Mouse (Mus musculus): Measurements from ENCODE around the gene Abhd12b.

The Abhd12b gene

DNA sequence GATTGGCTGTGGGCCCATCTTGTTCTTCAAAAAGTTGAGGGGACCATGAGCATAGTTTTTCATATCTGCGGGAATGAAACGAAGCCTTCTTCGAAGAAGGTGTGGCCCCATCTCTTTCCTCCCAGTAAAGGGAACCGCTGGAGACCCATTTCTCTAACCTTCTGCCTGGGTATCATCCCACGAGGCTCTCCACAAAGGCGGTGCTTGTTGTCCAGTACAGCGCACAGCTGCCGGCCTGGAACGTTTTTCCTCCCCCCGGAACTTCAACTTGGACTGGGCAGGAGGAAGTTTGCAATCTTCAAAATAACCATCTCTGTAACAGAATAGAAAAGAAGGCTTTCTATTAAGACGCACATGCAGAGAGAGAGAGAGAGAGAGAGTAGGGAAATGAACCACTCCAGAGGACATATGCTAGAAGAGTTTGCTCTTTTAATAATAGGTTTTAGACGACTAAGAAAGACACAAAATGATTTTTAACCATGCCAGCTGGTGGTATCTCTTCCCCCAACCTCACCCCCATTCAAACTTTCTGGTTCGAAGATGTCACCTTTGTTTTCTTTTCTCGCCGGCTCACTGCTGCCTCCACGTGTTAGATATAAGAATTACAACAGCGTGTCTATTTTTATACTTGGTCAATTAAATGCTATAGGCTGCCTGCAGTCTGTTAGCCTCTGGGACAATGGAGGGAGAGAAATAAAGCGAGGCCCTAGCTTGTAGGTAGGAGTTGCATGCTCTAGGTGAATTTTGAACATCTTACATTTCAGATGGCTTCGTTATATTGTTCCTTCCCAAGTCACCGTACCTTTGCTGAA lies 9.1 kb upstream of the Abhd12b start:
- Histone ChIP-seq H3K9me3 (ENCODE audit: low read length) (no peaks in the 10 kb centered on the region), H3K4me1 (replicated peaks; ENCODE audit: low read depth, low read length) (peaks cover 29% of the 10 kb centered on the region), H3K36me3 (ENCODE audit: insufficient read depth, low read length) (no peaks in the 10 kb centered on the region), H3K4me3 (replicated peaks; ENCODE audit: low read length) (no peak overlapping the region), H3K27me3 (ENCODE audit: insufficient read depth, low read length) (peaks cover 2% of the 10 kb centered on the region)
- TF ChIP-seq CTCF (conservative IDR thresholded peaks at IDR 0.05; ENCODE audit: low read length) (peak; percentile 99), POU5F1 (IDR thresholded peaks at IDR 0.05; ENCODE audit: borderline replicate concordance, low read length) (no peak), NANOG (IDR thresholded peaks at IDR 0.05; ENCODE audit: borderline replicate concordance, low read length) (no peak)

DNA sequence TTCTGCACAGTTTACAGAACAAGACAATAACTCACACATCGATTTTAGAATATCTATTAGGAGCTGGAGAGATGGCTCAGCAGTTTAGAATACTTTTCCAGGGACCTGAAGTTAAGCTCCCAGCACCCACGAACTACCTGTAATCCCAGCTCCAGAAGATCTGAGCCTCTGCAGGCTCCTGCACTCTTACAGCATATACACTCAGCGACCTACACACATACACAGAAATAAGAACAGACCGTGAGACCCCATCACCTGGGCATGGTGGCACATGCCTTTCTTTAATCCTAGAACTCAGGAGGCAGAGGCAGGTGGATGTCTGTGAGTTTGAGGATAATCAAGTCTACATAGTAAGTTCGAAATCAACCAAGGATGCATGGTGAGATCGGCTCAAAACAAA lies 8.4 kb upstream of the Abhd12b start:
- TF ChIP-seq CTCF (conservative IDR thresholded peaks at IDR 0.05; ENCODE audit: low read length) = no peak
- no peak for TF ChIP-seq NANOG (IDR thresholded peaks at IDR 0.05; ENCODE audit: borderline replicate concordance, low read length)
- TF ChIP-seq POU5F1 (IDR thresholded peaks at IDR 0.05; ENCODE audit: borderline replicate concordance, low read length) = no peak
- peaks cover 2% of the 10 kb centered on the region for H3K27me3 ChIP-seq (ENCODE audit: insufficient read depth, low read length)
- no peaks in the 10 kb centered on the region for H3K9me3 ChIP-seq (ENCODE audit: low read length)
- H3K4me3 ChIP-seq (replicated peaks; ENCODE audit: low read length) = no peak overlapping the region
- peaks cover 29% of the 10 kb centered on the region for H3K4me1 ChIP-seq (replicated peaks; ENCODE audit: low read depth, low read length)
- H3K36me3 ChIP-seq (ENCODE audit: insufficient read depth, low read length) = no peaks in the 10 kb centered on the region

DNA sequence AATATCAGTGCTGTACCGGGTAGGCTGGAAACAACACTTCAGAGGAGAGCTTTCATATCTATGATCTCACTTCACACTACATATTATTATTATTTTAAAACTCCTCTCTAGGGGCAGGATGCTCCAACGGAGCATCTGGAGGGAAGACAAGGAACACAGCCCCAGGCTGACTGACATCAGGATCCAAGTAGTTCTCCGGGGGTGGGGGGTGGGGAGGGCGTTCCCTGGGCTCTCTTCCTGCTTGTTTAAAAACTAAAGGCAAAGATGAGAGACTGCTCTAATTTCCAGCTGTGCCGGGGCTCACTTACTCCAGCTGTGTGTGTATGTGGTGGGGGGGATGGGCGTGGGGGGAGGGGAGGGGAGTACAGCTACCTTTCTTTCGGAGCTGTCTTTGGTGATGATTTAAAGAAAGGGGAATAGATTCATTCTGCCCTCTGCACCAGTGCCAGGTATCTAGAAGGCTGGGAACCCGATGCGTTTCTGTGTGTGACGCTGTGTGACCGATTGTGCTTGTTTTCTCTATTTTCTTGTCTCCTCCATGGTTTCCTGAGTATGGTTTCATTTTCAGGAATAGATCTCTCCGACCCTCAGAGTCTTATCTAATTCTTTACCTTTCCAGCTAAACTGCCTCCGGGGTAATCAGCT lies 5.8 kb upstream of the Abhd12b start:
- Histone ChIP-seq H3K36me3 (ENCODE audit: insufficient read depth, low read length) (no peaks in the 10 kb centered on the region), H3K4me1 (replicated peaks; ENCODE audit: low read depth, low read length) (peaks cover 45% of the 10 kb centered on the region), H3K9me3 (ENCODE audit: low read length) (no peaks in the 10 kb centered on the region), H3K4me3 (replicated peaks; ENCODE audit: low read length) (peak overlapping the region; percentile 30), H3K27me3 (ENCODE audit: insufficient read depth, low read length) (peaks cover 2% of the 10 kb centered on the region)
- no peak for TF ChIP-seq NANOG (IDR thresholded peaks at IDR 0.05; ENCODE audit: borderline replicate concordance, low read length)
- TF ChIP-seq CTCF (conservative IDR thresholded peaks at IDR 0.05; ENCODE audit: low read length) = no peak

DNA sequence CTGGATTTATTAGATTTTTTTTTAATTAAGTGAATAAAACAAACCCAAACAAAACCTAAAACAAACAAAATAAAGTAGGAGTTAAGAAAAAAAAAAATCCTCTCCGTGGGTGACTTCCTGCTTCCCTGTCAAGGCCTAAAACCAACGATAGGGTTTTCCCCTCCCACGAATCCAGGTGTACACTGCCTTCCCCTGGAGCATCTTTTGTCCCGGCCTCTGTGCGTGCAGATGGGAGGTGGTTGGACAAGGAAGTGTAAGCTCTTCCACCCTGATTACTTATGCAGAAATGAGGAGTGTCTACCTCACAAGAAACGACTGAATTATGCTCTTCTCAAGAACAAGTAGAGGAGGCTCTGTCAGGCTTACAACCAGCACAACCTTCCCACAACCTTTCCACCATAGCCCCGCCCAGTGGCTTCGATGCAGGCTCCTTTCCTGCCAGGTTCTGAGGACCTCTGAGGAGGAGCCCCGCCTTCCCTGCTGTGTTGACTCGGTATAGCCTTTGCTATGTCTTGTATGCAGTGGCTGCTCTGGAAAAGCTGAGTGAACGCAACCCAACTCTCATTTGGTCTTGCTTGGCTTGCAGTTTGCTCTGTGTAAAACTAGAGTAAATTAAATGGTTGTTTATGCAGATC lies 5.2 kb upstream of the Abhd12b start:
- H3K9me3 ChIP-seq (ENCODE audit: low read length) = no peaks in the 10 kb centered on the region
- H3K4me3 ChIP-seq (replicated peaks; ENCODE audit: low read length) = peak overlapping the region; percentile 30
- H3K36me3 ChIP-seq (ENCODE audit: insufficient read depth, low read length) = no peaks in the 10 kb centered on the region
- H3K27me3 ChIP-seq (ENCODE audit: insufficient read depth, low read length) = peaks cover 2% of the 10 kb centered on the region
- TF ChIP-seq POU5F1 (IDR thresholded peaks at IDR 0.05; ENCODE audit: borderline replicate concordance, low read length) (no peak), CTCF (conservative IDR thresholded peaks at IDR 0.05; ENCODE audit: low read length) (no peak), NANOG (IDR thresholded peaks at IDR 0.05; ENCODE audit: borderline replicate concordance, low read length) (no peak)
- H3K4me1 ChIP-seq (replicated peaks; ENCODE audit: low read depth, low read length) = peaks cover 47% of the 10 kb centered on the region

DNA sequence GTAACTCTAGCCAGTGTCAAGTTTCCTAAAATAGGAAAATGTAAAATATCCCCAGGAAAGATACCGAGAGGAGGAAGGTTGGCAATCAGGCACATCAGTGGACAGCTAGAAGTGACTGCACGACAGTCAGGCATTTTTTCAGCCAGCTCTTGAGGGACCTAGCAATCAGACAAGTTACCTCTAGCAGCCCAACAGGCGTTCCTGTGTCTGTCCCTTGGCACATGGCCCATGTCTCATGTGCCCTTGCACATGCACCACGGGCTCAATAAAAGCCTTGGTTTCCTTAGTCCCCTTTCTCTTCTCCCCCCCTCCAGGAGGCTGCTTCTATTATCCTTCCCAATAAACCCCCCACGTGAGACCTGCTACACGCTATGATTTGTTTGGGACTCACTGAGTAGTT lies 2.3 kb downstream of the Abhd12b start:
- peaks cover 14% of the 10 kb centered on the region; the same call in 1 of the 2 replicates for H3K27me3 ChIP-seq (ENCODE audit: insufficient read depth, low read length)
- H3K36me3 ChIP-seq (ENCODE audit: insufficient read depth, low read length) = no peaks in the 10 kb centered on the region
- no peaks in the 10 kb centered on the region for H3K9me3 ChIP-seq (ENCODE audit: low read length)
- no peak overlapping the region for H3K4me3 ChIP-seq (replicated peaks; ENCODE audit: low read length)
- peaks cover 22% of the 10 kb centered on the region for H3K4me1 ChIP-seq (replicated peaks; ENCODE audit: low read depth, low read length)
- TF ChIP-seq NANOG (IDR thresholded peaks at IDR 0.05; ENCODE audit: borderline replicate concordance, low read length) (no peak), CTCF (conservative IDR thresholded peaks at IDR 0.05; ENCODE audit: low read length) (no peak), POU5F1 (IDR thresholded peaks at IDR 0.05; ENCODE audit: borderline replicate concordance, low read length) (no peak)

DNA sequence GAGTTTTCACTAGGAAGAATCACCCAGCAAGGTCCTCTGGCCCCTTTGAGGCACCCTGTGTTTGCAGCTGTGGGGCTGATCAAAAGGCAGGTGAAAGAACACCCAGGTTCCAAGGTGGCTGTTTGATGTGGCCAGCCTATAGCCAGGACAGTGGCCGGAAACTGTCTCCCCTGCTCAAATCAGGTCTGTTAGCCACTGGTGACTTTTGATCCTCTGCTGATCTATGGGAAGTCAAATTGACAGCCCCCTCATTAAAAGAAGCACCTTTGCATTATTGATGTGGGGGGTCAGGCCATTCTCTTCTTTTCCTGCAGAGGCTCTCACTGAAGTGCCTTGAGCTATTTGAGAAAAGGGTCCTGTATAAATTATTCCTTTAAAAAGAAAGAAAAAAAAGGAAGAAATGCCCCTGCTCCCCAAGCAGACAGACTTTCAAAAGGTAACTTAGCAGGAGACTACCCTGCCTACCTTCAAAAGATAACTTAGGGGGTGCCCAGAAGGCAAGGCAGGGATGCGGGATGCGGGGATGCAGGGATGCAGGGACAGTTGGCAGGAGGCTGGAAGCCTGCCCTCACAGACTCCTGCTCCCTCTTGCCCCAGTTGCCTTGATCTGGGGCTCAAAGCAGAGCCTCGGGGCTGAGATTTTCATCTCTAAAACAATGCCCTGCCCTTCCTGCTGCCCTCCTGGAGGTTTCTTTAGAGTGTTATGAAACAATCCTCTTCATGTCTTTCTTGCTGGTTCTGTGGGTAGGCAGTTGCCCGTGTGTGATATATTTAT lies 3.5 kb downstream of the Abhd12b start:
- Histone ChIP-seq H3K4me3 (replicated peaks; ENCODE audit: low read length) (no peak overlapping the region), H3K36me3 (ENCODE audit: insufficient read depth, low read length) (no peaks in the 10 kb centered on the region), H3K27me3 (ENCODE audit: insufficient read depth, low read length) (peaks cover 14% of the 10 kb centered on the region; the same call in 1 of the 2 replicates), H3K4me1 (replicated peaks; ENCODE audit: low read depth, low read length) (peaks cover 16% of the 10 kb centered on the region), H3K9me3 (ENCODE audit: low read length) (no peaks in the 10 kb centered on the region)
- TF ChIP-seq NANOG (IDR thresholded peaks at IDR 0.05; ENCODE audit: borderline replicate concordance, low read length) (no peak), CTCF (conservative IDR thresholded peaks at IDR 0.05; ENCODE audit: low read length) (no peak), POU5F1 (IDR thresholded peaks at IDR 0.05; ENCODE audit: borderline replicate concordance, low read length) (no peak)

DNA sequence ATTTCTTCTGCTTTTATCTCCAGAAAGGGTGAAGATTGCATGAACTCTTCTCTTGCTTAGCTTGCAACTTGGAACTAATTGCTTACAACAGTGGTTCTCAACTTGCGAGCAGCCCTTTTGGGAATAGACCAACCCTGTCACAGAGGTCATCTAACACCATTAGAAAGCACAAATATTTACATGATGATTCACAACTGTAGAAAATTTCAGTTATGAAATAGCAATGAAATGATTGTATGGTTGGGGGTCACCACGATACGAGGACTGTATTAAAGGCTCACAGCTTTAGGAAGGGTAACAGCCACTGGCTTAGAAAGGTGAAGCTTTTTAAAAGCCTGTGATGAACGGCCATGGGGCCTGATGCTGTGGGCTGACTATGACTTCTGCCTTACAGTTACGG lies 7.1 kb downstream of the Abhd12b start:
- no peaks in the 10 kb centered on the region for H3K9me3 ChIP-seq (ENCODE audit: low read length)
- no peak for TF ChIP-seq CTCF (conservative IDR thresholded peaks at IDR 0.05; ENCODE audit: low read length)
- no peak for TF ChIP-seq POU5F1 (IDR thresholded peaks at IDR 0.05; ENCODE audit: borderline replicate concordance, low read length)
- no peak for TF ChIP-seq NANOG (IDR thresholded peaks at IDR 0.05; ENCODE audit: borderline replicate concordance, low read length)
- no peaks in the 10 kb centered on the region for H3K36me3 ChIP-seq (ENCODE audit: insufficient read depth, low read length)
- peaks cover 14% of the 10 kb centered on the region; the same call in 1 of the 2 replicates for H3K27me3 ChIP-seq (ENCODE audit: insufficient read depth, low read length)
- 0 out of 2 replicates have a peak, but pooled peaks cover 4% of the 10 kb centered on the region for H3K4me1 ChIP-seq (replicated peaks; ENCODE audit: low read depth, low read length)
- H3K4me3 ChIP-seq (replicated peaks; ENCODE audit: low read length) = no peak overlapping the region

DNA sequence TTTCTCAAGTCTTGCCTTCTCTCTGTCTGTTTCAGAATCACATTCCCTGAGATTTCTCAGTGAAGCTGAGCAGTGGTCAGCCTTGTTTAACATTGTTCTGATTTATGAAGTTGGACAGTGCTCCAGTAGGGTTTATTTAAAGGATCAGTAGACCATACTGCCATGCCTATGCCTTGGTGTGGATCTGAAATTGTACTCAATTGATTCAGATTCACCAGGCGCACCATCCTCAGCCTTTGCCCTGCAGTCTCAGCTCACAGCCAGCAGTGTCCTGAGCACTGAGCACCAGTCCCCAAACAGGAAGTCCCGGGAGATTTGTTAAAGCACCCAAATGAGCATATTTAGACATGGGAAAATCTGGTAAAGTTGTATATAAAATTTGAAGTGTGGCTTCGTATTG lies 10.8 kb downstream of the Abhd12b start:
- no peaks in the 10 kb centered on the region for H3K9me3 ChIP-seq (ENCODE audit: low read length)
- no peaks in the 10 kb centered on the region for H3K36me3 ChIP-seq (ENCODE audit: insufficient read depth, low read length)
- no peaks in the 10 kb centered on the region for H3K27me3 ChIP-seq (ENCODE audit: insufficient read depth, low read length)
- H3K4me3 ChIP-seq (replicated peaks; ENCODE audit: low read length) = no peak overlapping the region
- no peak for TF ChIP-seq POU5F1 (IDR thresholded peaks at IDR 0.05; ENCODE audit: borderline replicate concordance, low read length)
- no peak for TF ChIP-seq CTCF (conservative IDR thresholded peaks at IDR 0.05; ENCODE audit: low read length)
- TF ChIP-seq NANOG (IDR thresholded peaks at IDR 0.05; ENCODE audit: borderline replicate concordance, low read length) = no peak
- no peaks in the 10 kb centered on the region for H3K4me1 ChIP-seq (replicated peaks; ENCODE audit: low read depth, low read length)
